Mouse (Mus musculus): ENCODE data around the gene Isl2. TPM values are rescaled to one million over a fixed set of nuclear protein-coding genes. Genes with fewer than 3 reads are reported as not detected.

Isl2 gene
- not detected for total RNA-seq (2023)

DNA sequence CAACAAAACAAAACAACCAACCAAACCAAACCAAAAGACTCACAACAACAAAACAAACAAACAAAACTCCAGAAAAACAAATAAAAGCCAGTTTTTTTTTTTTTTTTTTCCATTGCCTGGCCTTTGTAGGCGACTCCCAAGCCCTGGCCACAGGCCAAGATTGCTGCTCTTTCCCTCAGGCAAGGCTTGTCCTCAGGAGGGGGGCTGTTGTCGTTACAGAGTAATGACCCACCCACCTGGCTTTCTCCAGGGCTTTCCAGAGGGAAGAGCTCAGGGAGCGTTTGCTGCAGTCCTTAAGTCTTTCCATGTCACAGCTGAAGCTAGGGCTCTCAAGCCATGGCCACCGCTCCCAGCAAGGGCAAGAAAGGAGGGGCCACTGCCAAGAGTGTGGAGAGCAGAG is at the start of gene Isl2:
Gene Isl2, plus strand, starts transcription at position 296 of the 400 bp plus-strand sequence.

DNA sequence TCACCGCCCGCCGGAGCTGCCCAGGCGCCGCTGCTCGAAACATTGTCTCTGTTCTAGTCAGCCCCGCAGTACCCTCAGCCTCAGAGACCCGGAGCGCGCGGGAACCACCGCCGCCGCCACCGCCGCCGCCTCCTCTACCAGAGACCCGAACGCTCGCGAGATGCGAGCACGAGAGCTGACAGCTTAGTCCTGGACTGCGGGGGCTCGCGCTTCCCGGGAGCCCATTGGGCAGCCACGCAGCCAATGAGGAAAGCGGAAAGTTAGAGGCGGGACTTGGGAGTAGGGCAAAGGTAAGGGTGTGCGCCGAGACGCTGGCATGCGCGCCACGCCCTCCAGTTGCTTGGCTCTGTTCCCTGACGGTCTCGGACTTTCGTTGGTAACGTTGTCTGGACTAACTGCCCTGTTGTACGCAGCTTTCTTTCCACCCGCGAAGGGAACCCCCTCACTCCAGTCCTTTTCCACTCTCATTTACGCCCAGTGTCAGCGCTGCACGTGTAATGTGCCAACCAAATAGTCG is 26.4 kb upstream of the Isl2 start, which contains the start of gene Etfa:
Gene Etfa, minus strand, starts transcription at position 217 of the 517 bp plus-strand sequence.

Other genes with a start within 250 kb of the Isl2 start
- 0.92 TPM for gene Nrg4, start 211.8 kb upstream of the Isl2 start, total RNA-seq (2023)
- gene Tmem266, start 211.8 kb upstream of the Isl2 start, total RNA-seq (2023) = not detected
- 41.2 TPM for gene Etfa, start 26.4 kb upstream of the Isl2 start, total RNA-seq (2023)